Mouse (Mus musculus) lung, postnatal 0 days (tissue): ENCODE data around the gene Dlgap1. TPM values are rescaled to one million over a fixed set of nuclear protein-coding genes. Genes with fewer than 3 reads are reported as not detected.

Experiments used
- ATAC-seq: fragments of 200-750 bp; cut with Nextera tagmentation; 2 replicates; pipeline ENCODE4 v1.8.0; 2017; ENCODE audit warnings: moderate library complexity
- DNase-seq: peaks from one replicate; pipeline ENCODE4 v3.0.0-alpha.2; 2016; ENCODE audit warnings: low spot score
- H3K27ac ChIP-seq: fragments of 300-500 bp; sonication (generic); 2 replicates; pipeline ENCODE4 v1.5.1; 2014; ENCODE audit warnings: antibody characterized with exemption, mild to moderate bottlenecking, low read length, mixed read lengths
- H3K27me3 ChIP-seq: fragments of 300-500 bp; sonication (generic); replicated peaks from 2 replicates; pipeline ENCODE4 v1.6.1; 2014; ENCODE audit warnings: low read length, mixed read lengths; ENCODE audit not compliant: insufficient read depth
- H3K36me3 ChIP-seq: fragments of 300-500 bp; sonication (generic); 2 replicates; pipeline ENCODE4 v1.6.1; 2014; ENCODE audit warnings: low read length, mixed read lengths; ENCODE audit not compliant: insufficient read depth
- H3K4me1 ChIP-seq: fragments of 300-500 bp; sonication (generic); 2 replicates; pipeline ENCODE4 v1.6.1; 2014; ENCODE audit warnings: antibody characterized with exemption, low read depth, low read length, mixed read lengths; ENCODE audit not compliant: insufficient read depth
- H3K4me2 ChIP-seq: fragments of 300-500 bp; sonication (generic); replicated peaks from 2 replicates; pipeline ENCODE4 v1.6.1; 2014; ENCODE audit warnings: low read depth, mild to moderate bottlenecking, low read length, moderate library complexity, mixed read lengths
- H3K4me3 ChIP-seq: fragments of 300-500 bp; sonication (generic); 2 replicates; pipeline ENCODE4 v1.5.1; 2014; ENCODE audit warnings: low read depth, low read length
- H3K9ac ChIP-seq: fragments of 300-500 bp; sonication (generic); replicated peaks from 2 replicates; pipeline ENCODE4 v1.6.1; 2014; ENCODE audit warnings: low read depth, mild to moderate bottlenecking
- H3K9me3 ChIP-seq: fragments of 300-500 bp; sonication (generic); 2 replicates; pipeline ENCODE4 v1.6.1; 2016; ENCODE audit warnings: low read length, mixed read lengths
- CTCF ChIP-seq: IDR thresholded peaks from 2 replicates; pipeline ENCODE4 v1.5.1; 2016; ENCODE audit warnings: antibody characterized with exemption, mild to moderate bottlenecking
- EP300 ChIP-seq: IDR thresholded peaks from 2 replicates; pipeline ENCODE4 v1.6.1; 2016; ENCODE audit warnings: antibody characterized with exemption, mild to moderate bottlenecking, control low read depth
- WGBS: fragments of 180-500 bp; shearing (Covaris S2); extraction: QIAGEN DNeasy Blood & Tissue Kit; methylation state at CpG from one replicate; pipeline ENCODE4 v1.1.7; 2014; 5-methylcytosine and 5-hydroxymethylcytosine counted together
- polyA plus RNA-seq: library from polyadenylated mRNA; unstranded; fragments of >200 nt; fragmentation: Nextera tagmentation; extraction: Ambion mirVana; gene quantifications from 2 replicates; pipeline ENCODE4 v1.2.1, GENCODE M21; 2015

Gene Dlgap1
- polyA plus RNA-seq, 1 experiment from 2014 or later = 0.26 TPM

DNA sequence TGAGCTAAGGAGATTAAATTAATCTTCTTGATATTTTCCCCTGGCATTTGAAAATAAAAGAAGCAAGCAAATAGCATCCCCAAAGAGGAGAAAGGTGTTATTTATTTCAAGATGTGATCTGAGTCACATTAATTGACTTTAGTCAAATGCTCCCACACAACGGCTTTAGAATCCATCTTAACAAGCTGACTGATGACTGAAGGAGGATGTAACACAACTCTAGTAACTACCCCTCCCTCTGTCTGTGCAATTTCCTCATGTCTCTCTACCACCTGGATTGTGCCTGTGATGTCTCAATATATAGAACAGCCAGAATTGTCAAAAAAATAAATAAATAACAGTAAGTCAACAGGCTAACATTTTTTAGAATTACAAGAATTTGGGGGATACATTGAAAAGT is 488.2 kb downstream of the Dlgap1 start:
- no peak overlapping the region for H3K27ac ChIP-seq
- DNase-seq (no peak), ATAC-seq (no peak)
- no peak for TF ChIP-seq CTCF
- TF ChIP-seq EP300 = no peak
- H3K9ac ChIP-seq = no peak overlapping the region
- H3K27me3 ChIP-seq = no peaks in the 10 kb centered on the region
- no peak overlapping the region for H3K4me3 ChIP-seq
- H3K4me1 ChIP-seq = no peaks in the 10 kb centered on the region
- H3K36me3 ChIP-seq = no peaks in the 10 kb centered on the region
- 79% methylated on average over 1 of the region's 1 CpGs for WGBS
- no peak overlapping the region for H3K4me2 ChIP-seq
- no peaks in the 10 kb centered on the region for H3K9me3 ChIP-seq

DNA sequence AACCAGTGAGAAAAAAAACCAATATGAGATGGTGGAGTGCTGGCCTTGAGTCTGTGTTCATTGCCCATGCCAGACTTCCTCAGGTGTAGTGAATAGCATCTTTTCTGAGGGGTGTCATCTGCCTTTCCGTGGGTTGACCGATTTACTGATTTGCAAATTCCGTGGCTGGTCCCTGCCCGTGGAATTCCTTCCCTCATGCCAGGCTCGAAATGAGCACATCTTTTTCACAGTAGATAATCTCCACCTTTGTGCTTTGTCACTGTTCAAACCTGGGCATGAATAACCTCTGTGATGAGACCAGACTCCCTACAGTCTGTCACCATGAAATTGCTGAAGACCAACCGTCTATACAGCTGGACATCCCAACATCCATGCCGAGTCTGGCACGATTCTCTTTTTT is 493.4 kb downstream of the Dlgap1 start:
- TF ChIP-seq CTCF (no peak), EP300 (no peak)
- Histone ChIP-seq H3K9me3 (no peaks in the 10 kb centered on the region), H3K27ac (no peak overlapping the region), H3K4me1 (no peaks in the 10 kb centered on the region), H3K4me3 (no peak overlapping the region), H3K9ac (no peak overlapping the region), H3K36me3 (no peaks in the 10 kb centered on the region), H3K27me3 (no peaks in the 10 kb centered on the region), H3K4me2 (no peak overlapping the region)
- DNase-seq (no peak), ATAC-seq (no peak)
- WGBS = 85% methylated on average over 8 of the region's 8 CpGs

DNA sequence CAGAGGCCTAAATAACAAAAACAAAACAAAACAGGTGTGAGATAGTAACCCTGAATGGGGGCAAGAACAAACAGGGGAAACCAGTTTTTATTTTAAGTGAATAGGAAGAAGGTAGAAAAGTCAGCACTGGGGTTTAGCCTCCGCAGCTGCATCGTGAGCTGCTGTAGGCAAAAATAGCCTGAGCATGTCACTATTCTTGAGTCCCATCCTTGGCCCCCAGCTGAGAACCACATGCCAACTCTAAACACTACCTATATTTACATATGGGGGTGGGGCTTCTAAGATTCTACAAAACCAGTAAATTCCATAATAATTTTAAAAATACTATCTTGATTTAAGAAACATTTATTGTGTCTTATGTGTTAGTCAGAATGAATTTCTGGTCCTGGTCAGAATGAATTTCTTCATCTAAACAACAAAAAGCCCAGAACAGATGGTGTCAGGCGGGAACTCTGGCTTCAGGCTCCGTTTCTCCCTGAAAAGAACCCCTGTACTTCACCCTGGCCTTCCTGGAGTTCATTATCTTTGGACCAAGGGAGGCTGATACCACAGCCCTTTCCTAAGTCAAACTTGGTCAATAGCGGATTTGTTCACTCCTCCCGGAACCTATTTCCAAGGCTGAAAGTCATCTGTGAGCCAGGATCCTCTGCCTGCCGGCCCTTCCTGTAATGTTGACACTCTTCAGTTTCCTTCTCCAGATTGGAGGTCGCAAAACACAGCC is 494.1 kb downstream of the Dlgap1 start:
- Histone ChIP-seq H3K9me3 (no peaks in the 10 kb centered on the region), H3K4me2 (no peak overlapping the region), H3K4me1 (no peaks in the 10 kb centered on the region), H3K36me3 (no peaks in the 10 kb centered on the region), H3K27me3 (no peaks in the 10 kb centered on the region), H3K4me3 (no peak overlapping the region), H3K9ac (no peak overlapping the region), H3K27ac (no peak overlapping the region)
- WGBS = 63% methylated on average over 8 of the region's 8 CpGs
- TF ChIP-seq CTCF = no peak
- no peak for TF ChIP-seq EP300
- DNase-seq (no peak), ATAC-seq (no peak)

DNA sequence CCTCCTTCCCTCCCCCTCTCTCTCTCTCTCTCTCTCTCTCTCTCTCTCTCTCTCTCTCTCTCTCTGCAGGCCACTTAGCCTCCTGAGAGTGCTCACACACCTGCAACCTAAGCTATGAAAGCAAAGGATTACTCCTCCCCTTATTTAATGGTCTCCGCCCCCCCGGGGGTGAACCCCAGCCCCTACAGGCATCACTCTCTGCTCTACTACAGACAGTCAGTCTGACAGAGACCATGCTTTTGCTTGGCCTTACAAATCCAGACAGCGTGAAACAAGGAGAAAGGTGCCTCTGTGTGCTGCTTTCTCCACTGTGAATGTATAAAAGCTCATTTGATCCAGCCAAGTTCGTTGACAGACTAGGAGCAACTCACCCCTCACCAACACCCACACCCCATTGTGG is 497.5 kb downstream of the Dlgap1 start:
- Histone ChIP-seq H3K27ac (no peak overlapping the region), H3K4me3 (no peak overlapping the region), H3K36me3 (no peaks in the 10 kb centered on the region), H3K4me2 (no peak overlapping the region), H3K9ac (no peak overlapping the region), H3K9me3 (no peaks in the 10 kb centered on the region), H3K27me3 (no peaks in the 10 kb centered on the region), H3K4me1 (no peaks in the 10 kb centered on the region)
- TF ChIP-seq EP300 = no peak
- TF ChIP-seq CTCF = no peak
- WGBS = 40% methylated on average over 4 of the region's 4 CpGs
- DNase-seq (no peak), ATAC-seq (no peak)

DNA sequence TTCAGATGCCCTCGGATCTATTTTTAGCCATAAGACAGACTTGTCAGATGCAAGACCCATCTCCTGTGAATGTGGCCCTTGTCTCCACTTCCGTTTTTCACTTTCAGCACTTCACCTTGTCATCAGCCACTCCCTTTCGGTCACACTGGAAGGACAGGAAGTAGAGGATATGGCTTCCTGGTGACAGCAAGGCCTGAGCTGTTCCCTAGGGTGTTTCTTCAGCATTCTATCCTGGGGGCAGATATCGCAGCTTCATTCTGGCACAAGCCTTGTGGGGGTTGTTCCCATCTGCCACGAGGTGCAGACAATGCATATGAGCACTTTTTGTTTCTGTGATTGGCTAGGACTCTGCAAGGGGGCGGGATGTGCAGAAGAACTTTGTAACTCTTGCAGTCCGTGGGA is 502.1 kb downstream of the Dlgap1 start:
- Histone ChIP-seq H3K36me3 (no peaks in the 10 kb centered on the region), H3K27ac (no peak overlapping the region), H3K4me3 (no peak overlapping the region), H3K4me1 (no peaks in the 10 kb centered on the region), H3K4me2 (no peak overlapping the region), H3K9ac (no peak overlapping the region), H3K9me3 (no peaks in the 10 kb centered on the region), H3K27me3 (no peaks in the 10 kb centered on the region)
- DNase-seq (no peak), ATAC-seq (no peak)
- TF ChIP-seq CTCF (no peak), EP300 (no peak)
- WGBS = 54% methylated on average over 7 of the region's 7 CpGs

DNA sequence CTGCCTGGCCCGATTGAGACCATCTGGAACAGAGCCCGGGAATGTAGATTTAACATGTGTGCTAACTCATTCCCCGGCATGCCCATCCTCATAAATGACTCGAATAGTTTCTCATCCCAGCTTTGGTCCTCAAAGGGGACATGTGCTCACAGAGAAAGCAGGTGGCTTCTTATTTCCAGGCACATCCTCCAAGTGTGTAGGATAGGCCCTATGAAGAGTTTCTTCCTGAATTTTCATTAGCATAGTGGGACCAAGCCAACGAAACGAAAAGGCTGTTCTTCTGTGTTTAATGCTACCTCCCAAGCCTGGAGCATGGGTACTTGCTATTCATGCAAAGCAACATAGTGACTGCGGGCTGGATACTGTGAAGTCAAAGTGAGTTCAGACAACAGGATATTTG is 503.3 kb downstream of the Dlgap1 start:
- no peaks in the 10 kb centered on the region for H3K36me3 ChIP-seq
- no peaks in the 10 kb centered on the region for H3K9me3 ChIP-seq
- H3K4me2 ChIP-seq = no peak overlapping the region
- no peak overlapping the region for H3K4me3 ChIP-seq
- ATAC-seq (no peak), DNase-seq (no peak)
- 69% methylated on average over 7 of the region's 7 CpGs for WGBS
- no peaks in the 10 kb centered on the region for H3K27me3 ChIP-seq
- no peak overlapping the region for H3K9ac ChIP-seq
- TF ChIP-seq EP300 (no peak), CTCF (no peak)
- H3K27ac ChIP-seq = no peak overlapping the region
- H3K4me1 ChIP-seq = no peaks in the 10 kb centered on the region

DNA sequence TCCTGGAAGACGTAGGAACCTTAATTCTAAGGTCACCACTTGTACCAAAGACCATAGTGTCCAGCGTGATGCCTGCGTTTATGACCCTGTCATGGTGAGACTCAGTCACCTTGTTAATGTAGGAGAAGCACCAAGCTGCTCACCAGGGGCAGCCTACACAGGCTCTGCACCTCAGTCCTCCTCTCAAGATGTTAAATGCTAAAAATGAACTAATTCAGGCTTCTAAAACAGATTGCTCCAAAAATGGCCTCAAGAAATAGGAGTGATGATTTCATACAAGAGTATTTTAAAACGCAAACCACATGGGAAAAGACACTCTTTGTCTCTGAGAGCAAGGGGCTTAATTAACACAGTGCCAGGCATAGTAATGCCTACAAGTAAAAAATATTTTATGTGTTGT is 505.0 kb downstream of the Dlgap1 start:
- no peak overlapping the region for H3K9ac ChIP-seq
- no peaks in the 10 kb centered on the region for H3K27me3 ChIP-seq
- no peak overlapping the region for H3K4me3 ChIP-seq
- no peak overlapping the region for H3K27ac ChIP-seq
- 77% methylated on average over 4 of the region's 4 CpGs for WGBS
- DNase-seq (no peak), ATAC-seq (no peak)
- H3K9me3 ChIP-seq = no peaks in the 10 kb centered on the region
- no peak for TF ChIP-seq CTCF
- TF ChIP-seq EP300 = no peak
- no peaks in the 10 kb centered on the region for H3K4me1 ChIP-seq
- no peak overlapping the region for H3K4me2 ChIP-seq
- H3K36me3 ChIP-seq = no peaks in the 10 kb centered on the region
